Mouse (Mus musculus): ENCODE measurements around the gene Strap. TPM values are rescaled to one million over a fixed set of nuclear protein-coding genes. Genes with fewer than 3 reads are reported as not detected.

The Strap gene
- polyA plus RNA-seq, 1 experiment: 75.4 TPM

- peak; percentile 18 for DNase-seq (ENCODE audit: low read depth)
- TF ChIP-seq POLR2A (IDR thresholded peaks at IDR 0.05; ENCODE audit: borderline replicate concordance, extremely low read depth, insufficient read depth, insufficient read length, poor library complexity, severe bottlenecking): no peak
- TF ChIP-seq CTCF (IDR thresholded peaks at IDR 0.05; ENCODE audit: borderline replicate concordance, extremely low read depth, insufficient read depth, insufficient read length): no peak
Observed at GRCm38 (mm10) chr6:137735671-137736238, 877 bp downstream of the Strap start.

GRCm38 (mm10) chr6:137740972-137741371 lies 6.1 kb downstream of the Strap start:
- DNase-seq (ENCODE audit: low read depth): no peak
- no peak for TF ChIP-seq POLR2A (IDR thresholded peaks at IDR 0.05; ENCODE audit: borderline replicate concordance, extremely low read depth, insufficient read depth, insufficient read length, poor library complexity, severe bottlenecking)

GRCm38 (mm10) chr6:137744700-137745099 lies 9.8 kb downstream of the Strap start:
- no peak for DNase-seq (ENCODE audit: low read depth)

DNA sequence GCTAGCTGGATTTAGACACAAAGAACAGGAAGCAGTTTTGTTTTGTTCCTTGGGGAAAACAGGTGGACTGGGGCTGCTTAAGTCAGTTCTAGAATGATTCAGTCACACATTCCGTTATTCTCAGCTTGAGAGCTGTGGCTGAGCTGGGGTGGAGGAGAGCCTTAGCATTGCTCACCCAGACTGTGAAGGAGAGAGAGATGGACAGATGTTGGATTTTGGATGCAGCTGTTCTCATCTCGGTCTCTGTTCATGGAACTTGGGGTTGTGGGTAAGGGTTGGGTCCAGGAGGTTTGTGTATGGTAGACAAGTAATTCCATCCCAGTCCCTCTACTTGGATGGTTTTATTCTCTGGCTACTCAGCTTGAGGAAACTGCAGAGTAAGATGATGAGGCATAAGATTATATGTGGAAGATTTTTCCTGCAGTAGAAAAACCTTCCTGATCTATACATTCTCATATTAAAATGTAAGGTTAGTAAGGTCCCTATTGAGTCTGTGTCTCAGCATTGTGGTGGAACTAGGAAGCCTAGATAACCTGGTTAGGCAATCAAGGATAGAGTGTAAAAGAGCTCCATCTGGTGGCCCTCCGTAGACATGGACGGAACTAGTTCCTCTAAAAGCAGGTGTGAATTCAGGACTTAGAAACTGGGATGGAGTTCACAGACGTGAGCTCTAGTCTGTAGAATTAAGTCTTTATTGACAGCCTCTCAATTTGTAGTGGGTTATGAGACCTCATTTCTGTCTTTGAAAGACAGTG lies 12.5 kb downstream of the Strap start:
- peak; percentile 49 for DNase-seq (ENCODE audit: low read depth)
- TF ChIP-seq CTCF (IDR thresholded peaks at IDR 0.05; ENCODE audit: borderline replicate concordance, extremely low read depth, insufficient read depth, insufficient read length) (peak; percentile 65; the same call in 1 of the 2 replicates), POLR2A (IDR thresholded peaks at IDR 0.05; ENCODE audit: borderline replicate concordance, extremely low read depth, insufficient read depth, insufficient read length, poor library complexity, severe bottlenecking) (no peak)

More at GRCm38 (mm10) chr6:137744700-137745099, 9.8 kb downstream of the Strap start:
- TF ChIP-seq POLR2A (IDR thresholded peaks at IDR 0.05; ENCODE audit: borderline replicate concordance, extremely low read depth, insufficient read depth, insufficient read length, poor library complexity, severe bottlenecking): no peak
- no peak for TF ChIP-seq CTCF (IDR thresholded peaks at IDR 0.05; ENCODE audit: borderline replicate concordance, extremely low read depth, insufficient read depth, insufficient read length)

DNA sequence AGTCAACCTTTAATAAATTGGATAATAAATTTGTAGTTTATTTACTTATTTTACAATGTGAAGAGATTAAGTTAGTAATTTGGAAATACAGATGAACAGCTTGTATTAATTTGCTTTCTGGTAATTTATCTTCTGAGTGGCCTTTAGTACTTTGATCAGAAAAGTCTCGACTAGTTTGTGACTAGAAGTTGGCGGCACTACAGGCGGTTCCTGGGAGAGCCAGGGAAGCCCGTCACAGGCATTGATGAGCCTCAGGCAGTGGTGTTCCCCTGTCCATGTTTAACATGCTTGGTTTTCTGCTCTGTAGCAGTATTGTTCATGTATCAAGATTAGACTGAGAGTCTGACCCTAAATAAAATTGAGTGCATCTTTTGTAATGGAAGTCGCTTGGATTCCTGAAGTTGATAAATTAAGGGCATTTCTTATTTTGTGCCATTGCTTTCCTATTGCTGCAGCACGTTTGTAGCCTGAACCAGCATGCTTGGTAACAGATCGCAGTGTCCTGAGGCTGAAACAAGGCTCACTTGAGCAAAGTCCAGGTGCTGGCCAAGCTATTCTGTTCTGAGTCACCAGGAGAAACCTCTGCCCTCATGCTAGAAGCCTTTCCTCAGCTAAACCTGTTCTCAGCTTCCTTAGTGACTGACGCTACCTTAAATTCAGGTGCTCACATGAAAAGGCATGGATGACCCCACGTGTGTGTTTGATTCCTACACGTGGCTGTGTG lies 16.8 kb downstream of the Strap start:
- TF ChIP-seq CTCF (IDR thresholded peaks at IDR 0.05; ENCODE audit: borderline replicate concordance, extremely low read depth, insufficient read depth, insufficient read length) (no peak), POLR2A (IDR thresholded peaks at IDR 0.05; ENCODE audit: borderline replicate concordance, extremely low read depth, insufficient read depth, insufficient read length, poor library complexity, severe bottlenecking) (no peak)
- DNase-seq (ENCODE audit: low read depth): no peak

- TF ChIP-seq CTCF (IDR thresholded peaks at IDR 0.05; ENCODE audit: borderline replicate concordance, extremely low read depth, insufficient read depth, insufficient read length) (no peak), POLR2A (IDR thresholded peaks at IDR 0.05; ENCODE audit: borderline replicate concordance, extremely low read depth, insufficient read depth, insufficient read length, poor library complexity, severe bottlenecking) (no peak)
- no peak for DNase-seq (ENCODE audit: low read depth)
Observed at GRCm38 (mm10) chr6:137752275-137752655, 17.4 kb downstream of the Strap start.

- 0 out of 2 replicates have a peak, but pooled peaks have one; percentile 5 for TF ChIP-seq POLR2A (IDR thresholded peaks at IDR 0.05; ENCODE audit: borderline replicate concordance, extremely low read depth, insufficient read depth, insufficient read length, poor library complexity, severe bottlenecking)
- TF ChIP-seq CTCF (IDR thresholded peaks at IDR 0.05; ENCODE audit: borderline replicate concordance, extremely low read depth, insufficient read depth, insufficient read length): no peak
- peak; percentile 81 for DNase-seq (ENCODE audit: low read depth)
Observed at GRCm38 (mm10) chr6:137754056-137754856, 19.4 kb downstream of the Strap start, which contains the start of gene Dera. TSS of gene Dera (plus strand) at chr6:137754546.

DNA sequence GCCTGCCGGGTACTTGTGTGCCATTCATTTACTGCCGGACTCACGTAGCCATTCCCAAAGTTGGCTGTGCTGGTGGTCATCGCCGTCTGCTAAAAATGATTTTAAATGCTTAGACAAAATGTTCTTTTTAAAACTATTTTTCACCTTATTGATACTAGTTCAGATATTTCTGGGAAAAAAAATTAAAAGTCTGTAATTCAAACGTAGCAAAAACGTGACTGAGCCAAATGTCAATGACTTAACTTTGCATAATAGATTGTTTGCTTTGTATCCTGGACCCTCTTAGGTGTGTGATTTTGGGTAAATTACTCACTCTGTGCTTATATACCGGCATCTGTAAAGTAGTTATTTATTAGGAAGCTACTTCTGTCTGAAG lies 20.0 kb downstream of the Strap start:
- no peak for DNase-seq (ENCODE audit: low read depth)
- no peak for TF ChIP-seq CTCF (IDR thresholded peaks at IDR 0.05; ENCODE audit: borderline replicate concordance, extremely low read depth, insufficient read depth, insufficient read length)
- TF ChIP-seq POLR2A (IDR thresholded peaks at IDR 0.05; ENCODE audit: borderline replicate concordance, extremely low read depth, insufficient read depth, insufficient read length, poor library complexity, severe bottlenecking): no peak

DNA sequence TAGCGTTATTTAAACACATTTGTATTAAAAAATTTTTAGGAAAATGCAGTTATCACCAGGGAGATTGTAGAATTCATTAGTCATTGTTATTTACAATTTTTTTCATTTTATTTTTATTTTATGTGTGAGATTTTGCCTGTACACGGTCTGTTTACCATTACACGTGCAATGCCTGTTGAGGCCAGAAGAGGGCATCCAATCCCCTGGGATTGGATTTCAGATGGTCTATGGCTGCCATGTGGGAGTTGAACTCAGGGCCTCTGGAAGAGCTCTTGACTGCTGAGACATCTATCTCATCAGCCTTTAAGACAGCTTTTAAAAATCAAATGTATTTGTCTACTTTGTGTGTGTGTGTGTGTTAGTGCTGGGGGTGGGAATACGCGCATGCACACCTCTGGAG lies 21.4 kb downstream of the Strap start:
- TF ChIP-seq CTCF (IDR thresholded peaks at IDR 0.05; ENCODE audit: borderline replicate concordance, extremely low read depth, insufficient read depth, insufficient read length) (peak; percentile 66; the same call in 1 of the 2 replicates), POLR2A (IDR thresholded peaks at IDR 0.05; ENCODE audit: borderline replicate concordance, extremely low read depth, insufficient read depth, insufficient read length, poor library complexity, severe bottlenecking) (no peak)
- peak; percentile 40 for DNase-seq (ENCODE audit: low read depth)

DNA sequence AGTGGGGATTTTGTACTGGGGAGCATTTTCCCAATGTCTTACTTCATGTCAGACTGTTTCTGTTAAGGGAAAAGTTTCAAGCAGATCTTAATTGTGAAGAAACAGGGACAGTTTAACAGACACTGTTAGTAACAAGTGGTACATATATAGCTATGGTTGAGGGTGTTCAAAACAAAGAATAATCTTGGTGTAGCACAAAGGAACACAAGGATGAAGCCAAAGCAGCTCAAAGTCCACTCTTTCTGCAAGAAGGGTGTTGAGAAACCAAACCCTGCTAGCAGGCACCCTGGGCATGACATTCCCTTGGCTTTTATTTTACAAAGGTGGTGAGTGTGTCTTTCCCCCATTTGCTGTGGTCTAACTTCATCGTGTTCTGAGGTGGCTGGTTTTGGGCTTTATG lies 23.0 kb downstream of the Strap start:
- no peak for DNase-seq (ENCODE audit: low read depth)
- TF ChIP-seq POLR2A (IDR thresholded peaks at IDR 0.05; ENCODE audit: borderline replicate concordance, extremely low read depth, insufficient read depth, insufficient read length, poor library complexity, severe bottlenecking) (no peak), CTCF (IDR thresholded peaks at IDR 0.05; ENCODE audit: borderline replicate concordance, extremely low read depth, insufficient read depth, insufficient read length) (no peak)

DNA sequence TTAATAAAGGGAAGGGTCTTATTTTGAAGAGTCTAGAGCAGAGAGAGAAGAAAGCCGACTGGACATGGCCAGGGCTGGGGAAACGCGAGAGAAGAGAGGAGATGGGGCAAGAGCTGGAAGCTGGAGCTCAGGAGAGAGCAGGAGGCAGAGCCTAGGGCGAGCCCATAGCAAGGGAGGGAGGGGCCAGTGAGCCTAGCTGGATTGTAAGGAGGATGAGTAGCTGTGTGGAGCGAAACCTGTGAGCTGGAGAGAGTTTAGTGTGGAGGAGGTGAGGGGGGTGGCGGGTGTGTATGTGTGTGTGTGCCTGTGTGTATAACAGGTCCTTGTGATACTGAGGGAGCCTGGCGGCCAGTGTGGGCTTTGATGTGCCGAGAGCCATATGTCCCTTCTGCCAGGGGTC lies 24.8 kb downstream of the Strap start:
- peak; percentile 28 for DNase-seq (ENCODE audit: low read depth)
- TF ChIP-seq CTCF (IDR thresholded peaks at IDR 0.05; ENCODE audit: borderline replicate concordance, extremely low read depth, insufficient read depth, insufficient read length): no peak
- no peak for TF ChIP-seq POLR2A (IDR thresholded peaks at IDR 0.05; ENCODE audit: borderline replicate concordance, extremely low read depth, insufficient read depth, insufficient read length, poor library complexity, severe bottlenecking)

Measured in brain, embryonic 14.5 days (tissue).